Mouse (Mus musculus) heart, postnatal 0 days (tissue): Measurements from ENCODE around the gene Cebpb. TPM values are rescaled to one million over a fixed set of nuclear protein-coding genes. Genes with fewer than 3 reads are reported as not detected.

Experiments used
- ATAC-seq: fragments of 200-750 bp; cut with Nextera tagmentation; 2 replicates; pipeline ENCODE4 v1.8.0; 2017; ENCODE audit warnings: low read depth, moderate number of reproducible peaks, moderate library complexity; ENCODE audit not compliant: insufficient read depth
- DNase-seq: peaks from one replicate; pipeline ENCODE4 v3.0.0-alpha.2; 2016; ENCODE audit warnings: low spot score
- H3K27ac ChIP-seq: fragments of 300-500 bp; sonication (generic); 2 replicates; pipeline ENCODE4 v1.5.1; 2014; ENCODE audit warnings: low read depth, mild to moderate bottlenecking
- H3K27me3 ChIP-seq: fragments of 300-500 bp; sonication (generic); 2 replicates; pipeline ENCODE4 v1.6.1; 2014; ENCODE audit warnings: low read length, mixed read lengths; ENCODE audit not compliant: control insufficient read depth, insufficient read depth
- H3K36me3 ChIP-seq: fragments of 300-500 bp; sonication (generic); replicated peaks from 2 replicates; pipeline ENCODE4 v1.6.1; 2014; ENCODE audit warnings: low read length, mixed read lengths; ENCODE audit not compliant: control insufficient read depth, insufficient read depth
- H3K4me1 ChIP-seq: fragments of 300-500 bp; sonication (generic); 2 replicates; pipeline ENCODE4 v1.6.1; 2014; ENCODE audit warnings: antibody characterized with exemption; ENCODE audit not compliant: control insufficient read depth, insufficient read depth
- H3K4me2 ChIP-seq: fragments of 300-500 bp; sonication (generic); 2 replicates; pipeline ENCODE4 v1.6.1; 2014; ENCODE audit warnings: low read depth, mild to moderate bottlenecking, low read length, moderate library complexity
- H3K4me3 ChIP-seq: fragments of 300-500 bp; sonication (generic); 2 replicates; pipeline ENCODE4 v1.5.1; 2014; ENCODE audit warnings: low read depth, low read length
- H3K9ac ChIP-seq: fragments of 300-500 bp; sonication (generic); replicated peaks from 2 replicates; pipeline ENCODE4 v1.6.1; 2014; ENCODE audit warnings: low read depth, low read length, mixed read lengths
- H3K9me3 ChIP-seq: fragments of 300-500 bp; sonication (generic); replicated peaks from 2 replicates; pipeline ENCODE4 v1.6.1; 2016; ENCODE audit warnings: low read length; ENCODE audit not compliant: control insufficient read depth
- CTCF ChIP-seq: IDR thresholded peaks from 2 replicates; pipeline ENCODE4 v1.5.1; 2016; ENCODE audit warnings: antibody characterized with exemption, control low read depth, low read depth
- EP300 ChIP-seq: IDR thresholded peaks from 2 replicates; pipeline ENCODE4 v1.6.1; 2016; ENCODE audit warnings: antibody characterized with exemption, low read depth
- WGBS: fragments of 180-500 bp; shearing (Covaris S2); extraction: QIAGEN DNeasy Blood & Tissue Kit; methylation state at CpG from one replicate; pipeline ENCODE4 v1.1.7; 2014; 5-methylcytosine and 5-hydroxymethylcytosine counted together
- polyA plus RNA-seq: library from polyadenylated mRNA; unstranded; fragments of >200 nt; fragmentation: Nextera tagmentation; extraction: Ambion mirVana; gene quantifications from 2 replicates; pipeline ENCODE4 v1.2.1, GENCODE M21; 2015
- total RNA-seq: library from RNA; depleted of rRNA; stranded (reverse); fragments of >200 nt; gene quantifications from 2 replicates; pipeline ENCODE4 v1.2.3, GENCODE M21; 2014; ENCODE audit warnings: low replicate concordance

Gene Cebpb
- total and polyA plus RNA-seq, 2 experiments from 2014 or later: 4.9 to 50.8 TPM

- WGBS: 63% methylated on average over 4 of the region's 4 CpGs
- Histone ChIP-seq H3K4me3 (no peak overlapping the region), H3K9ac (no peak overlapping the region), H3K4me2 (no peak overlapping the region), H3K4me1 (no peaks in the 10 kb centered on the region), H3K27me3 (no peaks in the 10 kb centered on the region), H3K27ac (no peak overlapping the region), H3K9me3 (no peaks in the 10 kb centered on the region), H3K36me3 (no peaks in the 10 kb centered on the region)
- no peak for DNase-seq
- no peak for TF ChIP-seq EP300
- no peak for TF ChIP-seq CTCF
- ATAC-seq: no peak
Observed at GRCm38 (mm10) chr2:167669398-167669797, 19.3 kb upstream of the Cebpb start.

GRCm38 (mm10) chr2:167671101-167671633 is 17.5 kb upstream of the Cebpb start:
- Histone ChIP-seq H3K4me3 (no peak overlapping the region), H3K36me3 (no peaks in the 10 kb centered on the region), H3K27me3 (no peaks in the 10 kb centered on the region), H3K9ac (no peak overlapping the region), H3K4me1 (no peaks in the 10 kb centered on the region), H3K27ac (0 out of 2 replicates have a peak overlapping the region, but pooled peaks have one; percentile 7), H3K9me3 (no peaks in the 10 kb centered on the region), H3K4me2 (no peak overlapping the region)
- DNase-seq: peak; percentile 9
- TF ChIP-seq CTCF (no peak), EP300 (no peak)
- ATAC-seq: no peak
- WGBS: 73% methylated on average over 5 of the region's 5 CpGs

- TF ChIP-seq EP300 (no peak), CTCF (no peak)
- Histone ChIP-seq H3K9ac (no peak overlapping the region), H3K36me3 (no peaks in the 10 kb centered on the region), H3K9me3 (no peaks in the 10 kb centered on the region), H3K27me3 (no peaks in the 10 kb centered on the region), H3K4me2 (no peak overlapping the region), H3K4me3 (no peak overlapping the region), H3K27ac (no peak overlapping the region), H3K4me1 (no peaks in the 10 kb centered on the region)
- DNase-seq: peak; percentile 21
- WGBS: 24% methylated on average over 13 of the region's 13 CpGs
- peak; percentile 40; the same call in 1 of the 2 replicates for ATAC-seq
Observed at GRCm38 (mm10) chr2:167672212-167672685, 16.5 kb upstream of the Cebpb start.

GRCm38 (mm10) chr2:167675120-167675909 is 13.4 kb upstream of the Cebpb start:
- 44% methylated on average over 14 of the region's 14 CpGs for WGBS

GRCm38 (mm10) chr2:167678600-167678999 is 10.1 kb upstream of the Cebpb start:
- DNase-seq (no peak), ATAC-seq (no peak)
- H3K4me1 ChIP-seq: no peaks in the 10 kb centered on the region
- 48% methylated on average over 5 of the region's 5 CpGs for WGBS
- H3K4me3 ChIP-seq: no peak overlapping the region
- H3K27ac ChIP-seq: no peak overlapping the region
- H3K4me2 ChIP-seq: no peak overlapping the region
- no peaks in the 10 kb centered on the region for H3K9me3 ChIP-seq
- no peaks in the 10 kb centered on the region for H3K27me3 ChIP-seq
- TF ChIP-seq CTCF: no peak
- no peak for TF ChIP-seq EP300
- no peaks in the 10 kb centered on the region for H3K36me3 ChIP-seq
- no peak overlapping the region for H3K9ac ChIP-seq

More at GRCm38 (mm10) chr2:167675120-167675909, 13.4 kb upstream of the Cebpb start:
- Histone ChIP-seq H3K9me3 (no peaks in the 10 kb centered on the region), H3K27me3 (no peaks in the 10 kb centered on the region), H3K9ac (no peak overlapping the region), H3K36me3 (no peaks in the 10 kb centered on the region), H3K4me2 (no peak overlapping the region), H3K4me3 (no peak overlapping the region), H3K27ac (no peak overlapping the region), H3K4me1 (no peaks in the 10 kb centered on the region)
- ATAC-seq (peak; percentile 40), DNase-seq (peak; percentile 57)
- TF ChIP-seq EP300: no peak
- TF ChIP-seq CTCF: peak; percentile 74
